Mouse (Mus musculus) c-Kit-positive CD71-negative TER-119-negative erythroid progenitor cells, embryonic 14.5 days (primary cell): ENCODE data around the gene Foxj3.
"Not testable (repeated sequence)": the region's sequence is repeated elsewhere in the genome, so short reads cannot be mapped to it uniquely, and the experiment has no call there.

Experiments used
- DNase-seq: peaks from one replicate; pipeline ENCODE4 v3.0.0-alpha.2; 2013; ENCODE audit warnings: low read depth

Gene Foxj3

GRCm38 (mm10) chr4:119536615-119537014, at the start of gene Foxj3:
Foxj3 (plus strand) TSS chr4:119537004.
- DNase-seq, result not testable (repeated sequence)

- DNase-seq, result no peak
Measured at GRCm38 (mm10) chr4:119489666-119490065, 47.1 kb upstream of the Foxj3 start.

- DNase-seq, result peak; percentile 37
Measured at GRCm38 (mm10) chr4:119490806-119491205, 46.0 kb upstream of the Foxj3 start.

DNA sequence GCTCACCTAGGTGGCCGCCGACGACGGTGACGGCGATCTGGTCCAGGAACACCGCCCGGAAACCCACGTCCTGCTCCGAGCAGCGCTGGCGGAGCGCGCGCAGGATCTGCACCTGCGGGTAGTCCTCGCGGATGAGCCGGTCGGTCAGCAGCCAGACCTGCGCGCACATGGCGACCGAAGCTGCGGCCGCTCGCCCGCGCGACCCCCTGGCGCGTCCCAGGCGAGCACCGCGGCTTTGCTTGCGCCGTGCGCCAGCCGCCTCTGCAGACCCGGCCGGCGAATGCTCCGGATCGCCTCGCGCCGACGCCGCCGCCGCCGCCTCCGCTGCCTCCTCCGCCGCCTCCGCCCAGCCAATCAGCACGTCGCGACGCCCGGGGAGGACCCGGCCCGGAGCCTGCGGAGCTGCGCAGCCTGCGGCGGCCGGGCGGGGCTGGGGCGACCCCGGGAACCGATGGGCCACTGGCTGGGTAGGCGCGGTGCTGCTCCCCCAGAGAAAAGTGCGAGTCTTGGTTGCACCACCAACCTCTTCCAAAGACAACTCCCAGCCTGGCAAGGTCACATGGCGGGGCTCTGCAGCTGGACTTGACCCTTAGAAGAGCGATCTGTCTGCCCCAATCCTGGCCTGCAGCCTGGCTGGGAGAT, 44.4 kb upstream of the Foxj3 start, which contains the start of gene Rimkla:
Gene Rimkla (minus strand): TSS at position 338 of the 642 bp plus-strand sequence.
- DNase-seq, result peak; percentile 22

DNA sequence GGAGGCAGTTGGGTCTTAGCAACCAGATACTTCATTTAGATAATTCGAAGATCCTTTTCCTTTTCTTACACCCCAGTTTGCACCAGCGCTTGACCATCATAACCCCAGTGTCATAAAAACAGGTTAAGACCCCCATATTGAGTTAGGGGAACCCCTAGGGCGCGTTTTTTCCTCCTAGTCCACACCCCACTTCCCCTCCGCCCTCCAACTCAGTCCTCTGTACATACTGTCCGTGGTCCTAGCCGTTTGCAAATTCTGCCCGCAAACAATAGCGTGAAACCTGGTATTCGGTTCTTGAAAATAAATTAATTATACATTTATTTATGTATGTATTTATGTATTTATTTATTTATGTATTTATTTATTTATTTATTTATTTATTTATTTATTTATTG, 43.9 kb upstream of the Foxj3 start:
- DNase-seq, result no peak

GRCm38 (mm10) chr4:119498319-119498848, 38.4 kb upstream of the Foxj3 start:
- no peak for DNase-seq

DNA sequence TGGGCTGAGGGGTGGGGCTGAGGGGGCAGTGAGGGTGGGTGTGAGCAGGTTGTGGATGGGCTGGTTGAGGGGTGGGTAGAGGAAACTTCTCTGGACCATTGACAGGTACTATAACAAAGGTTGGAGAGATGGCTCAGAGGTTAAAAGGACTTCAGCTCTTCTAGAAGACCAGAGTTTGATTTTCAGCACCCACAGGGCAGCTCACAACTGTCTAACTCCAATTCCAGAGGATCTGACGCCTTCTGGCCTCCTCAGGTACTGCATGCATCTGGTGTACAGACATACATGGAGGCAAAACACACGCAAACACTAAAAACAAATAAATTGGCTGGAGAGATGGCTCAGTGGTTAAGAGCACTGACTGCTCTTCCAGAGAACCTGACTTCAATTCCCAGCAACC, 25.2 kb upstream of the Foxj3 start:
- no peak for DNase-seq

- no peak for DNase-seq
Measured at GRCm38 (mm10) chr4:119512731-119513141, 24.1 kb upstream of the Foxj3 start.

DNA sequence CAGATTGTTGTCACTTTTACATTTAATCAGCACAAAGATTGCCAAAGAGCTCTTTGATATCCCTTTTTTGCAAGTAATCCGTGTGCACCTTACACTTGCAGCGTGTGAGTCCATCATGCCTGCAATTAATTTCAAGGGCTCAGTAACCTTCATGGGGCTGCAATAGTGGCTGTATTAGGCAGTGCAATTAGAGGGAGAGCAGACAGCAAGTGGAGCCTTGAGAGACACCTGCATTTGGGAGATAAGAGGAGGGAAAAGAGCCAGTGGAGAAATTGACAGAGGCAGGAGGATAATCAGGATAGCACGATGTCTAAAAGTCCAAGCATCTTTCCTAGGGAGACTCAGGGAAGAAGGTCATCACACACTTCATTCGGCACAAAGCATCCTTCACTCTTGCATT, 13.2 kb upstream of the Foxj3 start:
- DNase-seq, result no peak

GRCm38 (mm10) chr4:119524010-119524409, 12.8 kb upstream of the Foxj3 start:
- no peak for DNase-seq

DNA sequence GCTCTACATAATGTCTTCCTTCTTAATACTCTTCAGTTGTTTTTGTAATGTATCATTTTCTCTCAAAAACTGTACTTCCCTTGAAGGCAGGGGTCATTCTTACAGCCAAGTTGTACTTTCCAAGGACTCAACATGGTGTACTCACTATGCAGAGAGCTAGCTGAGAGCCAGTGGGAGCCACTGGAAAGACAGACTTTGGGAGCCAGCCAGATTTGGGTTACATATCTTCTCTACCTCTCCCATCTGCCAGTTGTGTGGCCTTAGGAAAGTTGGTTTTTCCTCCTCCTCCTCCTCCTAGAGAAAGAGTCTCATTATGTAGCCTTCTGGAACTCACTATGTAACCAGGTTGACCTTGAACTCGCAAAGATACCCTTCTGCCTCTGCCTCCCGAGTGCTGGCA, 12.3 kb upstream of the Foxj3 start:
- DNase-seq, result no peak

DNA sequence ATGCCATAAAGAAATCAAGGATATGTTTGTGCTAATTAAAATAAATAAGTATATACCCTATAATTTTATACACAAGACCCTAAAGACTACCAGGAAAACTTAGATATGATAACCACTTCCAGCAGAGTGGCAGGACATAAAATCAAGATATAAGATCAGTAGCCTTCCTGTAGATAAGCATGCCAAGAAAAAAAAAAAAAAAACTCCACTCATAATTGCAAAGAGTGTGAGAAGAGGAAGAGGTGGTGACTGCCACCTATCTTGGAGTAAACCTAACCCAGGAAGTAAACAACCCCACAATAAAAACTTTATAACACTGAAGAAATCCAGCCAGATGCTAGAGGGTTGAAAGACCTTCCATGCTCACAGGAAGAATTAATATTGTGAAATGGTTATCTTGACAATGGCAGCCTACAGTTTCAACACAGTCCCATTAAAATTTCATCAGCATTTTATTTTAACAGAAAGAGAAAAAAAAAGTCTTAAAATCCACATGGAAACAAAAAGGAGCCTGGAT, 10.4 kb upstream of the Foxj3 start:
- no peak for DNase-seq

GRCm38 (mm10) chr4:119531813-119532212, 5.0 kb upstream of the Foxj3 start:
- DNase-seq, result no peak

DNA sequence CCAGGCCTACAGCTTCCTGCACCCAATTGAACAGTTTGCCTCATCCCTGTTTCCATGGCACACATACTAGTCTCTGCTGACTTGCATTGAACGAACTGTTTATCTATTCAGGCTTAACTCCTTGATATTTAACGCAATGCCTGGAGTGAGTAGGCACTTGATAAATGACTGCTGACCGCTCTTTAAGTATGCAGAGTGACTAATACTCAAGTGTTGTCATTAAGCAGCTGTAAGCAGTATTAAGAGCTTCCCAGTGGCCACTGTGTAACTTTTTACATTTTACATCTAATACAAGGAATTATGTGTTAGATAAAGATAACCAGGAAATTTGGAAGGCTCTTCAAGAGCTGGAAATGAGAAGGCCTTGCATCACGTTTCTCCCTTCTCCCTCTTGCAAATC, 1.7 kb upstream of the Foxj3 start:
- no peak for DNase-seq

DNA sequence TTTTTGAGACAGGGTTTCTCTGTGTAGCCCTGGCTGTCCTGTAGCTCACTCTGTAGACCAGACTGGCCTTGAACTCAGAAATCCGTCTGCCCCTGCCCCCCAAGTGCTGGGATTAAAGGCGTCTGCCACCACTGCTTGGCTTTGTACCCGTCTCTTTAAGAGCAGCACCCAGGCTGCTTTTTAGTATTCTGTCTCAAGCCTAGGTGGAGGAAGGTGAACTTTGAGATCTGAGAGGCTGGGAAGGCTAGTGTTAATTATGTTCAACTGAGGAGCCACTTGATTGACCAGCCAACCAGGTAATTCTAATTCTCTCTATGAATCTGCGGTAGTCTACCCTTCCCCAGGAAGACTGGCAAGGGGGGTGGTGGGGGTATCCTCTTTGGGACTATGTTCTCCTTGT, 632 bp downstream of the Foxj3 start:
- no peak for DNase-seq

DNA sequence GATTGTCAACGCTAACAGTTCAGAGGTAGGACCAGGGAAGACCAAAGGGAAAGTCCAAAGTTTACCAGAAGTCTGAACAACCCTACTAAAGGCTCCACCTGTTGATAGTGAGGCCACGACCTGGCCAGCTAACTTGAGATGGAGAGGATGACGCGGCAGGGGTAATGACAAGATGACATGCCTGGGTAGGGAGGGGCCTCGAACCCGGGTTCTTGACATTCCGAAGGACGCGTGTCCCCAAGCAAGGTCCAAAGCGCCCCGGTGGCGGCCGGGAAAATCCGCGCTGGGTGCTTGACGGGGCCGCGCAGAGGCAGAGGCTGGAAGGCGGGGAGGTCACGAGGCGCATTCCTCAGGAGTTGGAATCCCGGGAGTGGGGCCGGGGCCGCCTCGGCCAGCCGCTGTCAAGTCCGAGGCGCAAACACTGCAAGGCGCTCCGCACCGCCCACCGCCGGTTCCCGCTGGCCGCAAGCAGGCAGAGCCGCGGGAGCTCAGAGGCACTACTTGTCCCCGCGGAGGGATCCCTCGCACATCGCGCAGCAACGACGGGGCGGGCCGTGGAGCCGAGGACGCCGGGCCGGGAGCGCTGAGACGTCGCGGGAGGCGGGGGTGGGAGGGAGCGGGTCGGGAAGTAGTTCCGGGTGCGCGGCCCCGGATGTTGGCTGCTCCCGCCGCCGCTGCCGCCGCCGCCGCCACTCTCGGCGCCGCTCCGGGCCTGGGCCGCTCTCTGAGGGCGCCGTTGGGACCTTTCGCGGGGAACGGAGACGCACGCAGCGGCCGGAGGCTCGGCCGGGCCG, 2.4 kb downstream of the Foxj3 start, which contains the start of gene Frg2f1:
Gene Frg2f1 (minus strand): TSS at position 499 of the 794 bp plus-strand sequence.
- DNase-seq, result peak; percentile 76

DNA sequence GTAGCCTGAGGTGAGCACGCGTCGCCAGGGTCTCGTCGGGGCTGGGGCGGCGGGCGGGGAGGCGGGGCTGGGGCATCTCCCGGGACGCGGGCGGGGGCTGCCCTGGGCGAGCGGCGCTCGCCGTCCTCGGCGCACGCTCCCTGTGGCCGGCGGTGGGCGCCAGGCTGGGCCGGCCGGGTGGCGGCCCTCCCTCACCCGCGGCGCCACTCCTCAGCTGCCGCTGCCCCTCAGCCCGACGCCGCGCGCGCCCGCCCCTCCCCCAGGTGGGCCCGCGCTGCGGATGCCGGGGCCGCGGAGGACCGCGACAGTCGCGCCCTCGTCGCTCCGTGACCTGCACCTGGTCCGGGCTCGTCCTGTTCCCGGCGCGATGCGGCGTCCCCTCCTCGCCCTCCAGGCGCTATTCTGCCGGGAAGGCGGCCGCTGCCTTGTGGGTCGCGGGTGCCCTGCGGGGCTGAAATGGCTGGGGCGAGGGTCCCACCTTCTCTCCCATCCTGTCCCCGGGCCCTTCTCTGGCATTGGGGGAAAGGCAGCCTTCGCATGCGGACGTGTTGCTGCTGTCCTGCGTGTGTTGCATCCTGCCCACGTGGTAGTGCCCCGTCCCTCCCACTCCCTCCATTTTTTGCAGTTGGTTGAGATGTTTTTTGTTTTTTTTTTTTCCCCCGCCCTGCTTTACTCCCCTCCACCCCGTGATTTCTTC, 3.2 kb downstream of the Foxj3 start:
- DNase-seq, result no peak

- DNase-seq, result no peak
Measured at GRCm38 (mm10) chr4:119540533-119540890, 3.7 kb downstream of the Foxj3 start.

- DNase-seq, result no peak
Measured at GRCm38 (mm10) chr4:119550864-119551263, 14.1 kb downstream of the Foxj3 start.

- DNase-seq, result no peak
Measured at GRCm38 (mm10) chr4:119555466-119555865, 18.7 kb downstream of the Foxj3 start.

- no peak for DNase-seq
Measured at GRCm38 (mm10) chr4:119563136-119563535, 26.3 kb downstream of the Foxj3 start.

GRCm38 (mm10) chr4:119566322-119566835, 29.6 kb downstream of the Foxj3 start:
- DNase-seq, result no peak
